Mouse (Mus musculus): ENCODE measurements around the gene Pnpla2. TPM values are rescaled to one million over a fixed set of nuclear protein-coding genes. Genes with fewer than 3 reads are reported as not detected.

The Pnpla2 gene
- polyA plus RNA-seq, 1 experiment, result 21.3 TPM

GRCm38 (mm10) chr7:141466045-141466394, 11.0 kb downstream of the Pnpla2 start:
- WGBS, result 60% methylated on average over 7 of the region's 7 CpGs
- Histone ChIP-seq H3K4me3 (replicated peaks; ENCODE audit: control insufficient read depth, low read depth, low read length) (no peak overlapping the region), H3K4me1 (ENCODE audit: control insufficient read depth, insufficient read depth, low read length) (peaks cover 9% of the 10 kb centered on the region), H3K27ac (ENCODE audit: control insufficient read depth, insufficient read depth, low read depth, low read length, poor library complexity) (no peak overlapping the region)
- no peak for TF ChIP-seq POLR2A (IDR thresholded peaks at IDR 0.05; ENCODE audit: borderline replicate concordance, control insufficient read depth, low read depth, low read length)
- no peak for TF ChIP-seq CTCF (IDR thresholded peaks at IDR 0.05; ENCODE audit: control insufficient read depth, insufficient read depth, low read length)

- WGBS, result 70% methylated on average over 10 of the region's 10 CpGs
- Histone ChIP-seq H3K27ac (ENCODE audit: control insufficient read depth, insufficient read depth, low read depth, low read length, poor library complexity) (peak overlapping the region; percentile 81), H3K4me1 (ENCODE audit: control insufficient read depth, insufficient read depth, low read length) (peaks cover 9% of the 10 kb centered on the region), H3K4me3 (replicated peaks; ENCODE audit: control insufficient read depth, low read depth, low read length) (peak overlapping the region; percentile 38)
- TF ChIP-seq CTCF (IDR thresholded peaks at IDR 0.05; ENCODE audit: control insufficient read depth, insufficient read depth, low read length) (no peak), POLR2A (IDR thresholded peaks at IDR 0.05; ENCODE audit: borderline replicate concordance, control insufficient read depth, low read depth, low read length) (no peak)
These were observed 11.7 kb downstream of the Pnpla2 start for GRCm38 (mm10) chr7:141466607-141467148.

GRCm38 (mm10) chr7:141467230-141468030, 12.4 kb downstream of the Pnpla2 start, which contains the start of gene Cd151:
TSS of gene Cd151 (plus strand) at chr7:141467392.
- peak within 1 kb of the TSS; percentile 81 for H3K27ac ChIP-seq (ENCODE audit: control insufficient read depth, insufficient read depth, low read depth, low read length, poor library complexity)
- H3K4me1 ChIP-seq (ENCODE audit: control insufficient read depth, insufficient read depth, low read length), result peaks cover 9% of the 10 kb centered on the region
- H3K4me3 ChIP-seq (replicated peaks; ENCODE audit: control insufficient read depth, low read depth, low read length), result peak within 1 kb of the TSS; percentile 100
- TF ChIP-seq CTCF (IDR thresholded peaks at IDR 0.05; ENCODE audit: control insufficient read depth, insufficient read depth, low read length) (no peak; the same call in 1 of the 2 replicates), POLR2A (IDR thresholded peaks at IDR 0.05; ENCODE audit: borderline replicate concordance, control insufficient read depth, low read depth, low read length) (peak; percentile 71)
- 1% methylated on average over 52 of the region's 52 CpGs for WGBS

GRCm38 (mm10) chr7:141468164-141468521, 13.1 kb downstream of the Pnpla2 start:
- peaks cover 9% of the 10 kb centered on the region for H3K4me1 ChIP-seq (ENCODE audit: control insufficient read depth, insufficient read depth, low read length)
- peak overlapping the region; percentile 100 for H3K4me3 ChIP-seq (replicated peaks; ENCODE audit: control insufficient read depth, low read depth, low read length)
- H3K27ac ChIP-seq (ENCODE audit: control insufficient read depth, insufficient read depth, low read depth, low read length, poor library complexity), result peak overlapping the region; percentile 81
- no peak for TF ChIP-seq POLR2A (IDR thresholded peaks at IDR 0.05; ENCODE audit: borderline replicate concordance, control insufficient read depth, low read depth, low read length)
- WGBS, result 43% methylated on average over 5 of the region's 5 CpGs

- Histone ChIP-seq H3K4me1 (ENCODE audit: control insufficient read depth, insufficient read depth, low read length) (peaks cover 10% of the 10 kb centered on the region), H3K27ac (ENCODE audit: control insufficient read depth, insufficient read depth, low read depth, low read length, poor library complexity) (peak overlapping the region; percentile 81), H3K4me3 (replicated peaks; ENCODE audit: control insufficient read depth, low read depth, low read length) (peak overlapping the region; percentile 100)
- WGBS, result 5% methylated on average over 8 of the region's 8 CpGs
- TF ChIP-seq CTCF (IDR thresholded peaks at IDR 0.05; ENCODE audit: control insufficient read depth, insufficient read depth, low read length) (peak; percentile 29; the same call in 1 of the 2 replicates), POLR2A (IDR thresholded peaks at IDR 0.05; ENCODE audit: borderline replicate concordance, control insufficient read depth, low read depth, low read length) (no peak)
These were observed 13.7 kb downstream of the Pnpla2 start for GRCm38 (mm10) chr7:141468522-141469211.

- Histone ChIP-seq H3K27ac (ENCODE audit: control insufficient read depth, insufficient read depth, low read depth, low read length, poor library complexity) (no peak overlapping the region), H3K4me3 (replicated peaks; ENCODE audit: control insufficient read depth, low read depth, low read length) (no peak overlapping the region)
- 76% methylated on average over 6 of the region's 6 CpGs for WGBS
These were observed 14.4 kb downstream of the Pnpla2 start for GRCm38 (mm10) chr7:141469352-141469751.

GRCm38 (mm10) chr7:141469901-141470636, 15.1 kb downstream of the Pnpla2 start:
- Histone ChIP-seq H3K4me3 (replicated peaks; ENCODE audit: control insufficient read depth, low read depth, low read length) (no peak overlapping the region), H3K27ac (ENCODE audit: control insufficient read depth, insufficient read depth, low read depth, low read length, poor library complexity) (no peak overlapping the region; the same call in 1 of the 2 replicates), H3K4me1 (ENCODE audit: control insufficient read depth, insufficient read depth, low read length) (peaks cover 11% of the 10 kb centered on the region)
- TF ChIP-seq POLR2A (IDR thresholded peaks at IDR 0.05; ENCODE audit: borderline replicate concordance, control insufficient read depth, low read depth, low read length) (no peak), CTCF (IDR thresholded peaks at IDR 0.05; ENCODE audit: control insufficient read depth, insufficient read depth, low read length) (no peak)
- WGBS, result 91% methylated on average over 18 of the region's 18 CpGs

More at GRCm38 (mm10) chr7:141469352-141469751, 14.4 kb downstream of the Pnpla2 start:
- peaks cover 11% of the 10 kb centered on the region for H3K4me1 ChIP-seq (ENCODE audit: control insufficient read depth, insufficient read depth, low read length)
- no peak for TF ChIP-seq CTCF (IDR thresholded peaks at IDR 0.05; ENCODE audit: control insufficient read depth, insufficient read depth, low read length)
- TF ChIP-seq POLR2A (IDR thresholded peaks at IDR 0.05; ENCODE audit: borderline replicate concordance, control insufficient read depth, low read depth, low read length), result no peak

GRCm38 (mm10) chr7:141470637-141470944, 15.6 kb downstream of the Pnpla2 start:
- WGBS, result 91% methylated on average over 10 of the region's 10 CpGs
- Histone ChIP-seq H3K4me1 (ENCODE audit: control insufficient read depth, insufficient read depth, low read length) (peaks cover 11% of the 10 kb centered on the region), H3K27ac (ENCODE audit: control insufficient read depth, insufficient read depth, low read depth, low read length, poor library complexity) (no peak overlapping the region), H3K4me3 (replicated peaks; ENCODE audit: control insufficient read depth, low read depth, low read length) (no peak overlapping the region)
- TF ChIP-seq POLR2A (IDR thresholded peaks at IDR 0.05; ENCODE audit: borderline replicate concordance, control insufficient read depth, low read depth, low read length) (no peak), CTCF (IDR thresholded peaks at IDR 0.05; ENCODE audit: control insufficient read depth, insufficient read depth, low read length) (no peak)

Measured in bone marrow, adult 2 months (tissue).